Mouse (Mus musculus) forebrain, postnatal 0 days (tissue): ENCODE data around the gene Mgll. TPM values are rescaled to one million over a fixed set of nuclear protein-coding genes. Genes with fewer than 3 reads are reported as not detected.

ENCODE experiments used
- ATAC-seq: fragments of 200-750 bp; cut with Nextera tagmentation; 2 replicates; pipeline ENCODE4 v1.8.0; 2017; ENCODE audit warnings: mild to moderate bottlenecking, moderate library complexity
- DNase-seq: peaks from one replicate; pipeline ENCODE4 v3.0.0-alpha.2; 2015
- H3K27ac ChIP-seq: fragments of 300-500 bp; sonication (generic); 2 replicates; pipeline ENCODE4 v1.5.1; 2014; ENCODE audit warnings: low read depth, mild to moderate bottlenecking, antibody characterized with exemption, low read length, moderate library complexity, mixed read lengths
- H3K27me3 ChIP-seq: fragments of 300-500 bp; sonication (generic); 2 replicates; pipeline ENCODE4 v1.6.1; 2014; ENCODE audit warnings: mild to moderate bottlenecking, low read length, mixed read lengths; ENCODE audit not compliant: insufficient read depth
- H3K36me3 ChIP-seq: fragments of 300-500 bp; sonication (generic); 2 replicates; pipeline ENCODE4 v1.6.1; 2014; ENCODE audit warnings: mild to moderate bottlenecking, moderate library complexity; ENCODE audit not compliant: insufficient read depth
- H3K4me1 ChIP-seq: fragments of 300-500 bp; sonication (generic); 2 replicates; pipeline ENCODE4 v1.6.1; 2014; ENCODE audit warnings: antibody characterized with exemption; ENCODE audit not compliant: insufficient read depth
- H3K4me2 ChIP-seq: fragments of 300-500 bp; sonication (generic); 2 replicates; pipeline ENCODE4 v1.6.1; 2014; ENCODE audit warnings: low read depth, mild to moderate bottlenecking, moderate library complexity
- H3K4me3 ChIP-seq: fragments of 300-500 bp; sonication (generic); 2 replicates; pipeline ENCODE4 v1.5.1; 2014; ENCODE audit warnings: low read depth, low read length, mixed read lengths
- H3K9ac ChIP-seq: fragments of 300-500 bp; sonication (generic); 2 replicates; pipeline ENCODE4 v1.6.1; 2014; ENCODE audit warnings: mild to moderate bottlenecking
- H3K9me3 ChIP-seq: fragments of 300-500 bp; sonication (generic); 2 replicates; pipeline ENCODE4 v1.6.1; 2016; ENCODE audit warnings: low read length
- CTCF ChIP-seq: sonication (generic); IDR thresholded peaks from 2 replicates; pipeline ENCODE4 v1.5.1; 2016; ENCODE audit warnings: antibody characterized with exemption, control low read depth, low read depth
- WGBS: fragments of 180-500 bp; shearing (Covaris S2); extraction: QIAGEN DNeasy Blood & Tissue Kit; methylation state at CpG from one replicate; pipeline ENCODE4 v1.1.7; 2014; 5-methylcytosine and 5-hydroxymethylcytosine counted together
- polyA plus RNA-seq: library from polyadenylated mRNA; unstranded; fragments of >200 nt; fragmentation: Nextera tagmentation; extraction: Ambion mirVana; gene quantifications from 2 replicates; pipeline ENCODE4 v1.2.1, GENCODE M21; 2015
- total RNA-seq: library from RNA; depleted of rRNA; stranded (reverse); fragments of >200 nt; gene quantifications from 2 replicates; pipeline ENCODE4 v1.2.3, GENCODE M21; 2014; rRNA removed

Mgll gene
- total RNA-seq (35.1 and 37.5 TPM in 2 replicates), polyA plus RNA-seq (48.7 and 60.7 TPM in 2 replicates)

- ATAC-seq = peak; percentile 92
- Histone ChIP-seq H3K4me2 (peak within 1 kb of the TSS; percentile 93), H3K4me3 (peak within 1 kb of the TSS; percentile 50), H3K9me3 (no peaks in the 10 kb centered on the region), H3K27me3 (no peaks in the 10 kb centered on the region; the same call in none of the 2 replicates), H3K4me1 (no peaks in the 10 kb centered on the region), H3K27ac (peak within 1 kb of the TSS; percentile 80), H3K36me3 (no peaks in the 10 kb centered on the region), H3K9ac (peak within 1 kb of the TSS; percentile 62)
- peak; percentile 77 for TF ChIP-seq CTCF
- 1% methylated on average over 104 of the region's 105 CpGs for WGBS
- DNase-seq = peak; percentile 89
These were observed at the start of gene Mgll for GRCm38 (mm10) chr6:88724313-88725195. Gene Mgll, plus strand, starts transcription at chr6:88724412.

- no peak for DNase-seq
- Histone ChIP-seq H3K9ac (no peak overlapping the region), H3K9me3 (no peaks in the 10 kb centered on the region), H3K27ac (no peak overlapping the region), H3K36me3 (no peaks in the 10 kb centered on the region), H3K27me3 (no peaks in the 10 kb centered on the region), H3K4me1 (no peaks in the 10 kb centered on the region), H3K4me2 (no peak overlapping the region), H3K4me3 (no peak overlapping the region)
- ATAC-seq = no peak
- TF ChIP-seq CTCF = no peak
- 98% methylated on average over 2 of the region's 2 CpGs for WGBS
These were observed 48.4 kb upstream of the Mgll start for GRCm38 (mm10) chr6:88675815-88676214.

GRCm38 (mm10) chr6:88676753-88677736 lies 47.2 kb upstream of the Mgll start:
- H3K4me1 ChIP-seq = no peaks in the 10 kb centered on the region
- WGBS = 93% methylated on average over 6 of the region's 6 CpGs
- H3K4me3 ChIP-seq = no peak overlapping the region
- H3K27ac ChIP-seq = no peak overlapping the region
- no peak for TF ChIP-seq CTCF
- no peak for ATAC-seq
- H3K4me2 ChIP-seq = no peak overlapping the region
- no peak for DNase-seq
- no peaks in the 10 kb centered on the region for H3K27me3 ChIP-seq
- H3K9ac ChIP-seq = no peak overlapping the region
- H3K36me3 ChIP-seq = no peaks in the 10 kb centered on the region
- no peaks in the 10 kb centered on the region for H3K9me3 ChIP-seq

- Histone ChIP-seq H3K4me2 (no peak overlapping the region), H3K4me3 (no peak overlapping the region), H3K4me1 (no peaks in the 10 kb centered on the region), H3K27ac (no peak overlapping the region), H3K36me3 (no peaks in the 10 kb centered on the region), H3K27me3 (no peaks in the 10 kb centered on the region), H3K9me3 (no peaks in the 10 kb centered on the region), H3K9ac (no peak overlapping the region)
- ATAC-seq (no peak), DNase-seq (no peak)
- 58% methylated on average over 2 of the region's 2 CpGs for WGBS
- TF ChIP-seq CTCF = no peak
These were observed 46.5 kb upstream of the Mgll start for GRCm38 (mm10) chr6:88677738-88678137.

- no peak for ATAC-seq
- H3K4me1 ChIP-seq = no peaks in the 10 kb centered on the region
- H3K27ac ChIP-seq = no peak overlapping the region
- WGBS = 89% methylated on average over 3 of the region's 3 CpGs
- DNase-seq = no peak
- H3K9me3 ChIP-seq = no peaks in the 10 kb centered on the region
- TF ChIP-seq CTCF = no peak
- H3K4me3 ChIP-seq = no peak overlapping the region
- no peaks in the 10 kb centered on the region for H3K27me3 ChIP-seq
- H3K9ac ChIP-seq = no peak overlapping the region
- H3K36me3 ChIP-seq = no peaks in the 10 kb centered on the region
- no peak overlapping the region for H3K4me2 ChIP-seq
These were observed 43.2 kb upstream of the Mgll start for GRCm38 (mm10) chr6:88681026-88681425.

GRCm38 (mm10) chr6:88683380-88684053 lies 40.7 kb upstream of the Mgll start:
- Histone ChIP-seq H3K4me1 (no peaks in the 10 kb centered on the region), H3K36me3 (no peaks in the 10 kb centered on the region), H3K9me3 (no peaks in the 10 kb centered on the region), H3K4me2 (no peak overlapping the region), H3K27ac (0 out of 2 replicates have a peak overlapping the region, but pooled peaks have one; percentile 40), H3K27me3 (no peaks in the 10 kb centered on the region), H3K4me3 (no peak overlapping the region), H3K9ac (no peak overlapping the region)
- WGBS = 19% methylated on average over 7 of the region's 7 CpGs
- TF ChIP-seq CTCF = no peak
- DNase-seq (peak; percentile 43), ATAC-seq (peak; percentile 48; the same call in 1 of the 2 replicates)
